Mouse (Mus musculus): ENCODE results near the gene Lmnb2. TPM values are rescaled to one million over a fixed set of nuclear protein-coding genes. Genes with fewer than 3 reads are reported as not detected.

Lmnb2 gene
- polyA plus RNA-seq, 1 experiment from 2014 or later = 63.2 TPM

DNA sequence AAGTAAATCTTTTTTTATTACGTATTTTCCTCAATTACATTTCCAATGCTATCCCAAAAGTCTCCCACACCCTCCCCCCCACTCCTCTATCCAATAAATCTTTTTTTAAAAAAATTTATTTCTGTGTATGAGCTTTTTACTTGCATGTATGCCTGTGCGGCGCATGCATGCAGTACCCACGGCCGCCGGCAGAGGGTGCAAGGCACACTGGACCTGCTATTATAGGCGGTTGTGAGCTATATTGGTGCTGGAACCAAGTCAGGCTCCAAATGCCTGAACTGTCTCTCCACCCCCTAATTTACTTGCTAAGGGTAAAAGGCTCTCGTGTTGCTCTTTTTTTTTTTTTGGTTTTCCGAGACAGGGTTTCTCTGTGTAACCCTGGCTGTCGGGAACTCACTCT, 36.7 kb downstream of the Lmnb2 start:
- Histone ChIP-seq H3K4me1 (no peaks in the 10 kb centered on the region), H3K9ac (no peak overlapping the region), H3K9me3 (no peaks in the 10 kb centered on the region), H3K36me3 (no peaks in the 10 kb centered on the region), H3K27ac (no peak overlapping the region), H3K4me3 (no peak overlapping the region), H3K4me2 (replicated peaks) (no peak overlapping the region), H3K27me3 (no peaks in the 10 kb centered on the region; the same call in 1 of the 2 replicates)
- 29% methylated on average over 10 of the region's 10 CpGs for whole genome bisulfite sequencing
- ATAC-seq (ENCODE audit: low FRiP score, low read depth) = no peak

DNA sequence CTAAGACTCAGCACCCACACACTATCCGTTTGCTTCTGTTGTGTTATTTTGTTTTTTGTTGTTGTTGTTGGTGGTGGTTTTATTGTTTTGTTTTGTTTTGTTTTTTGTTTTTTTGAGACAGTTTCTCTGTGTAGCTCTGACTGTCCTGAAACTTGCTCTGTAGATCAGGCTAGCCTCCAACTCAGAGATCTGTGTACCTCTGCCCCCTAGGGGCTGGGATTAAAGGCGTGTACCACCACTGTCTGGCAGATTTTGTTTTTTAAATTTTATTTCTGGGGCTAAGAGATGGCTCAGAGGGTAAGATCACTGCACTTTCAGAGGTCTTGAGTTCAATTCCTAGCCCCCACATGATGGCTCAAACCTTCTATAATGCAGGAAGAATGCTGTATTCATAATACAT, 37.1 kb downstream of the Lmnb2 start:
- ATAC-seq (ENCODE audit: low FRiP score, low read depth) = no peak
- H3K36me3 ChIP-seq = no peaks in the 10 kb centered on the region
- 70% methylated on average over 2 of the region's 2 CpGs for WGBS
- H3K9me3 ChIP-seq = no peaks in the 10 kb centered on the region
- H3K4me2 ChIP-seq (replicated peaks) = no peak overlapping the region
- H3K27ac ChIP-seq = no peak overlapping the region
- no peaks in the 10 kb centered on the region for H3K4me1 ChIP-seq
- H3K9ac ChIP-seq = no peak overlapping the region
- no peak overlapping the region for H3K4me3 ChIP-seq
- no peaks in the 10 kb centered on the region; the same call in 1 of the 2 replicates for H3K27me3 ChIP-seq

DNA sequence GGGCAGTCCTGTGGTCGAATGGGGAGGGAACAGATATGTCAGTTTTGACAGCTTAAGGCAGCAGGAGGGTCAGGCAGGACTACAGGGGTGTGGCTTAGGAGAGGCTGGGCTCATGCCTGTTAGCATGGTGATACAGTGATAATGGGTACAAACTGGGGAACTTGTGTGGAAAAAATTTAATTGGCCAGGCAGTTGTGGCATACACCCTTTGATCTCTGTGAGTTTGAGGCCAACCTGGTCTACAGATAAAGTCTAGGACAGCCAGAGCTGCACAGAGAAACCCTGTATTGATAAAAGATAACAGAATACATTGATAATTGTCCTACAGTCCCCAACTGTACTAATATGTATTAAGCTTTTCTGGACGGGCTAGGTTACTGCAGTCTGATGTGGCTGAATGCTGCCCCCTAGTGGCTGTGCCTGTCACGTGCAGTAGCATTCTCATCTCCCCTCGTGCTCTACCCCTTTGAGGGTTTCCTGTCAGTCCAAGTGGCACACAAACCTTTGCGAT, 37.9 kb downstream of the Lmnb2 start:
- no peaks in the 10 kb centered on the region for H3K36me3 ChIP-seq
- H3K4me2 ChIP-seq (replicated peaks) = no peak overlapping the region
- H3K27ac ChIP-seq = no peak overlapping the region
- H3K4me3 ChIP-seq = no peak overlapping the region
- no peak overlapping the region for H3K9ac ChIP-seq
- no peaks in the 10 kb centered on the region; the same call in 1 of the 2 replicates for H3K27me3 ChIP-seq
- ATAC-seq (ENCODE audit: low FRiP score, low read depth) = no peak
- H3K9me3 ChIP-seq = no peaks in the 10 kb centered on the region
- WGBS = 17% methylated on average over 5 of the region's 5 CpGs
- no peaks in the 10 kb centered on the region for H3K4me1 ChIP-seq

DNA sequence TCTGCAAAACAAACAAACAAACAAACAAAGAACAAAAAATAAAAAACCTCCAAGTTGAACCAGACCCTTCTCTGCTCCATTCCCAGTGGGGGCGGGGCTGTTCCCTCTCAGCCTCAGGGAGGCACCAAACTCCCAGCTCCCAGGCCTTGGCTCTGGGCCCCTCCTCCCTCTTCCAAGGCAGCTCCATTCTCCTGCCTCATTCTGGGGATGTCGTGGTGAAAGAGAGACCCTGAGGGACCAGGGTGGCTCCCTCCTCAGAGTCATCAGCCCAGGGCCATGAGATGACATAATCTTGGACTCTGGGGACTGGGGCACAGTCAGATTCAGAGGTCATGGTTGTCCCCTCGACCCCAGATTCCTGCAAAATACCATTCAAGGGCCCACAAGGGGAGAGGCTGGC, 41.5 kb downstream of the Lmnb2 start:
- no peak overlapping the region for H3K4me2 ChIP-seq (replicated peaks)
- H3K9ac ChIP-seq = no peak overlapping the region
- H3K36me3 ChIP-seq = no peaks in the 10 kb centered on the region
- H3K27ac ChIP-seq = no peak overlapping the region
- H3K4me3 ChIP-seq = no peak overlapping the region
- no peak for ATAC-seq (ENCODE audit: low FRiP score, low read depth)
- no peaks in the 10 kb centered on the region for H3K4me1 ChIP-seq
- 27% methylated on average over 3 of the region's 3 CpGs for WGBS
- H3K9me3 ChIP-seq = no peaks in the 10 kb centered on the region
- peaks cover 13% of the 10 kb centered on the region for H3K27me3 ChIP-seq

DNA sequence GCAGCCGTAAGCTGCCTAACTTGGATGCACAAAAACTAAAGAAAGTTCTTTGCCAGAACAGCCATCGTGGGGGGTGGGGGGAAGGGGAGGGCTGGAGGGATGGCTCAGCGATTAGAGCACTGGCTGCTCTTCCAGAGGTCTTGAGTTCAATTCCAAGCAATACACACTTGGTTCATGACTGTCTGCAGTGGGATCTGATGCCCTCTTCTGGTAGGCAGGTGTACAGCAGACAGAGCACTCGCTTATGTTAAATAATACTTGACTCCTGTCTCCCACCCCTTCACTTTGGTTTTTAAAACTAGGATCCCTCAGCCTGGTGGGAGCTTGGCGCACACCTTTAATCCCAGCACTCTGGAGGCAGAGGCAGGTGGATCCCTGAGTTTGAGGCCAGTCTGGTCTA, 42.0 kb downstream of the Lmnb2 start:
- no peak overlapping the region for H3K4me3 ChIP-seq
- H3K36me3 ChIP-seq = no peaks in the 10 kb centered on the region
- H3K4me2 ChIP-seq (replicated peaks) = no peak overlapping the region
- H3K4me1 ChIP-seq = no peaks in the 10 kb centered on the region
- peaks cover 16% of the 10 kb centered on the region for H3K27me3 ChIP-seq
- no peaks in the 10 kb centered on the region for H3K9me3 ChIP-seq
- WGBS = 28% methylated on average over 5 of the region's 5 CpGs
- ATAC-seq (ENCODE audit: low FRiP score, low read depth) = no peak
- H3K9ac ChIP-seq = no peak overlapping the region
- no peak overlapping the region for H3K27ac ChIP-seq

DNA sequence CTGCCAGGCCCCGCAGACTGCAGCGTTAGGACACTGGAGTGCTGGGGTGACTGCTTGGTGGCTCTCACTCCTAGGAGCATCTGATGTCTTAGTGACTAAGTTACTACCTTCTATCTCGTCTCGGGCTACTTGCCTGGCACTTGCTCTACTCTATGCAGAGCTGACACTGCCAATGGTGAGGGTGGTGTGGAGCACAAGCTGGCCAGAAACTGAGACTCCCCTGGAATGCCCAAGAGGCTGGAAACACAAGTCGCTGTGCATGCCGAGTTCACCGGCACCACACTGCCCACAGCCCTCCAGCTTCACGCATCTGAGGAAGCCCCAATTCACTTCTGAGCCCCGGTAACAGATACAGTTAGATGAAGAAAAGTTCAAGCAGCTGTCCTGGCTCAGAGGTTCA, 44.0 kb downstream of the Lmnb2 start:
- Histone ChIP-seq H3K4me2 (replicated peaks) (no peak overlapping the region), H3K27ac (no peak overlapping the region), H3K4me3 (no peak overlapping the region), H3K9me3 (no peaks in the 10 kb centered on the region), H3K27me3 (peaks cover 16% of the 10 kb centered on the region), H3K36me3 (no peaks in the 10 kb centered on the region), H3K4me1 (no peaks in the 10 kb centered on the region), H3K9ac (peak overlapping the region; percentile 25)
- 78% methylated on average over 9 of the region's 9 CpGs for WGBS
- ATAC-seq (ENCODE audit: low FRiP score, low read depth) = no peak

DNA sequence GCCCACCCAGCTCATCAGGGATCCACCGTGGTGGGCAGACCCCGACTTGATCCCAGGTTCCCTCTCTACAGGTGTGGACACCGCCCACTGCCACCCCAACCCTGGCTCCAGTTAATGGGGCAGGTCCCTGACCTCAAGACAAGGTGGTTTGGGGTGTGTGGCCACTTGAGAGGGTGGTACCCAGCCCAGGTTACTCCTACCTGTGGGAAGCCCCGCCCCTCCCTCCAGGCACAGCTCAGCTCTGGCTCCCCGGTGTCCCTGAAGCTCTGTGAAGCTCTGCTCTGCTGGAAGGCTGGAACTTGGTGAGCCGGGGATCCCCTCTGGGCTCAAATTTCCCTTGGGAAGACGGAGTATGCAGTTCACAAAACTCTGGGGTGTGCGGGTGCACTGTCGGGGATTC, 46.5 kb downstream of the Lmnb2 start, which contains the start of gene Tmprss9:
Tmprss9 (plus strand) TSS at position 268 of the 400 bp plus-strand sequence.
- Histone ChIP-seq H3K36me3 (peaks cover 21% of the 10 kb centered on the region), H3K27me3 (peaks cover 16% of the 10 kb centered on the region), H3K9ac (no peak within 1 kb of the TSS), H3K27ac (no peak within 1 kb of the TSS), H3K9me3 (no peaks in the 10 kb centered on the region), H3K4me2 (replicated peaks) (no peak within 1 kb of the TSS), H3K4me1 (no peaks in the 10 kb centered on the region), H3K4me3 (no peak within 1 kb of the TSS)
- 29% methylated on average over 9 of the region's 9 CpGs for whole genome bisulfite sequencing
- ATAC-seq (ENCODE audit: low FRiP score, low read depth) = no peak

DNA sequence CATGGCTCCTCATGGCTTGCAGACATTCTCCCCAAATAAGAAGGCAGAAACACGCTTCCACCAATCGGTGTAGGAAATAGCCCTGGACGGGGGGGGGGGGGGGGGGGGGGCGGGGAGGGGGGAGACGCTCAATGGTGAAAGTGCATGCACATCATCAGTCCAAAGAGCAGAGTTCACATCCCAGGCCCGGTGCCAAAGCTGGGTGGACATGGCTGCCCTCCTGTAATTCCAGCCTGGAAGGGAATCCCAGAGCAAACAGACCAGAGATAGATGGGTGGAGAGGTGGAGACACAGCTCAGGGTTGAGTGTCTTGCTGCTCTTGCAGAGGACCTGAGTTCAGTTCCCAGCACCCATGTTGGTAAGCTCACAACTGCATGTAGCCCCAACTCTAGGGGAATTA, 47.1 kb downstream of the Lmnb2 start:
- 82% methylated on average over 3 of the region's 6 CpGs for WGBS
- Histone ChIP-seq H3K36me3 (peaks cover 27% of the 10 kb centered on the region), H3K9me3 (no peaks in the 10 kb centered on the region), H3K27me3 (peaks cover 16% of the 10 kb centered on the region), H3K27ac (no peak overlapping the region), H3K9ac (no peak overlapping the region), H3K4me1 (no peaks in the 10 kb centered on the region), H3K4me3 (no peak overlapping the region), H3K4me2 (replicated peaks) (no peak overlapping the region)
- ATAC-seq (ENCODE audit: low FRiP score, low read depth) = no peak

DNA sequence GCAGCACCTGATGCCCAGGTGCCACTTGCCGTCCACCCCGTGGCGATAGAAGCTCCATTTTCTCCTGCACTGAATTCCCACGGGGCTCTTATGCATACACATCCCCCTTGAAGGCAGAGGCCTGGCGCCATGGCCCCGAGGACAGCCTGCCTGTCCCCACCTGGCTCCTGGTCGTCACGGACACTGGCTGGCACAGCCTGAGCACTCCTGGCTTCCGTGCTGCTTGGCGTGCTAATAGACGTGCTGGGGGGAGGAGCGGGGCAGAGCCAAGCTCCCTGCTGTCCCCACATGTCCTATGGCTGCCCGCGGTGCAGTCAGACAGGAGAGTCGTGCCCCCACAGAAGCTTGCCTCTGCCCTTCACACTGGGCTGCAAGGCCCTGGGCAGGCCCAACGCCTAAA, 53.6 kb downstream of the Lmnb2 start:
- Histone ChIP-seq H3K9me3 (no peaks in the 10 kb centered on the region), H3K27me3 (no peaks in the 10 kb centered on the region), H3K4me3 (no peak overlapping the region), H3K27ac (no peak overlapping the region), H3K9ac (no peak overlapping the region), H3K36me3 (peaks cover 73% of the 10 kb centered on the region), H3K4me2 (replicated peaks) (no peak overlapping the region), H3K4me1 (no peaks in the 10 kb centered on the region)
- WGBS = 87% methylated on average over 16 of the region's 16 CpGs
- no peak for ATAC-seq (ENCODE audit: low FRiP score, low read depth)

DNA sequence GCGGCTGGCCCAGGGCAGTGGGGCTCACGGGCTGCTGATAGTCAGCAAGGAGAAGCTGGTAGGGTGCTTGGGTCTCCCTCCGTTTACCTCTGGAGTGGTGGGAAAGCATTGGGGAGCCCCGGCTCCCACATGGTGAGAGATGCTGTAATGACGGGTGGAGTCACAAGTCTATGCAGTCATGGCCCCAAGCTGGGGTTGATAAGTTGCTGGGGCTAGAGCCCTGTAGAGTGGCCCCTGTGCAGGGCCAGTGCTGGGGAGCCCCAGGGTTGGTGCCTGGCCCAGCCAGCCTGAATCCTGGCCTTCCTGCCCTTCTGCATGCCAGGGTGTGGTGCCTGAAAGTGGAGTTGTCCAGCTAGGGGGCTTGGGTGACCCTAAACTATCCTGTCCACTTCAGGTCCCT, 55.7 kb downstream of the Lmnb2 start:
- Histone ChIP-seq H3K27ac (no peak overlapping the region), H3K4me3 (no peak overlapping the region), H3K4me2 (replicated peaks) (no peak overlapping the region), H3K36me3 (peaks cover 59% of the 10 kb centered on the region), H3K27me3 (no peaks in the 10 kb centered on the region), H3K9ac (peak overlapping the region; percentile 13; the same call in 1 of the 2 replicates), H3K9me3 (no peaks in the 10 kb centered on the region), H3K4me1 (0 out of 2 replicates have a peak, but pooled peaks cover 4% of the 10 kb centered on the region)
- WGBS = 92% methylated on average over 5 of the region's 5 CpGs
- ATAC-seq (ENCODE audit: low FRiP score, low read depth) = no peak

DNA sequence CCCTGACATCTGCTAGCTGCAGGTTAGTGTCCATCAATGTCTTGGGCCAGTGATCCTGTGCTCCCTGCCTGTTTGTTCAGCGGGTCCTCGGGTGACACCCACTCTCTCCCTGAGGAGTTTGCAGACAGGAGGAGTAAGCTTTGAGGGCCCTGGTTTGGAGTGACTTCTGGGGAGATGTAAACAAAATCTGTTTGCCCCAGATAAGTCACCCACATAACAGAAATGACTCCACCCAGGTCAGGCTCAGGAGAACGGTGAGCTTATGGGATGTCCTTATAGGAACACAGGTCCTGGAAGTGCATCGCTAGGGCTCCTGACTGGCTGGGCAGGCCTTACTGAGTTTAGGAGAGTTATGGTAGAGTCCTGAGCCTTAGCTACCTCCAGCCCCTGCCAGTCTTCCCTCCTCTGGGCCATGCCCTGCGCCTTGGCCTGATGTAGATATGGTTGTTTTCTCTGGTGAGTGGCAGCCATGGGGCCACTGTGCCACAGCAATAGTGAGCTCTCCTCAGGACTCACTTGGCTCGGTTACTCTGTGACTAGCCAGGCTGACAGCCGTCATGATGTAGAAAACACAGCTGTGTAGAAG, 59.6 kb downstream of the Lmnb2 start:
- H3K9me3 ChIP-seq = no peaks in the 10 kb centered on the region
- ATAC-seq (ENCODE audit: low FRiP score, low read depth) = no peak
- peaks cover 32% of the 10 kb centered on the region for H3K4me1 ChIP-seq
- H3K4me3 ChIP-seq = no peak overlapping the region
- no peak overlapping the region for H3K4me2 ChIP-seq (replicated peaks)
- no peaks in the 10 kb centered on the region for H3K27me3 ChIP-seq
- H3K9ac ChIP-seq = peak overlapping the region; percentile 32
- WGBS = 86% methylated on average over 7 of the region's 7 CpGs
- peaks cover 23% of the 10 kb centered on the region for H3K36me3 ChIP-seq
- no peak overlapping the region; the same call in 1 of the 2 replicates for H3K27ac ChIP-seq

DNA sequence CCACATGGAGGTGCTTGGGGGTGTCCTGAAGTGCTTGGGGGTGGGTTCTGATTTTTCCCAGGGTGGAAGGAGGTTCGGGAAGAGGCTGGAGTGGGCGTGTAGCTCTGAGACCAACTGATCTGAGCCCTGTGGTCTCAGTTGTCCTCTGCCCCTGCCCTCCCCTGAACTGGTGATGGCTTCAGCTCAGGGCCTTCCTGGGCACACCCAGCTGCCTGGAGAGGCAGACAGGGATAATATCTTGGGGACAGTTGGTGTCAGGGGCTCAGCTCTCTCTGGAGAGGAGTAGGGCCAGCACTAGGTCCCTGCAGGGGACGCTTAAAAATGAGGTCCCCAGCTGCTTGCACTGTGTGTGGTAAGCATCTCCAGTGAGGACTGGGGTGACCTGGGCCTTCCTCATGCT, 60.2 kb downstream of the Lmnb2 start:
- Histone ChIP-seq H3K9me3 (no peaks in the 10 kb centered on the region), H3K27ac (no peak overlapping the region; the same call in 1 of the 2 replicates), H3K9ac (peak overlapping the region; percentile 36; the same call in 1 of the 2 replicates), H3K27me3 (no peaks in the 10 kb centered on the region), H3K4me1 (peaks cover 35% of the 10 kb centered on the region), H3K4me2 (replicated peaks) (no peak overlapping the region), H3K4me3 (no peak overlapping the region), H3K36me3 (peaks cover 22% of the 10 kb centered on the region)
- 52% methylated on average over 3 of the region's 3 CpGs for WGBS
- ATAC-seq (ENCODE audit: low FRiP score, low read depth) = no peak

DNA sequence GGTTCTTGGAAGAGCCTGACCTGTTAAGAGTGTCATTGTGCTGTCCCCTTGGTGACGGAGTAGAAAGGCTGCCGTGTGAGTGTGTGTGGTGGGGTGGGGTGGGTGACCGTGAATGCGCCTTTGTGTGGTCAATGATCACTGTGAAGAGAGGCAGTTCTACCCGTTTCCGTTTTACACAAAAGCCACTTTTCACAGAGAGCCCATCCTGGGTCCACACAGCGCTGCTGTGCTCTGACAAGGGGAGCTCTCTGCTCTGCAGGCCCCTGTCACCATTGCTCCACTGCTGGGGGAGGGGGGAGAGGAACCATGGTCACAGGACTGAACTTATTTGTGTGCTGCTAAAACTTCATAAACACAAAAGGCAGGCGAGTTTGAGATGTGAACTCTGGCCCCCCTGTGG, 60.7 kb downstream of the Lmnb2 start:
- no peak overlapping the region for H3K27ac ChIP-seq
- peaks cover 20% of the 10 kb centered on the region for H3K36me3 ChIP-seq
- H3K4me3 ChIP-seq = no peak overlapping the region
- peaks cover 35% of the 10 kb centered on the region for H3K4me1 ChIP-seq
- no peaks in the 10 kb centered on the region for H3K27me3 ChIP-seq
- peak overlapping the region; percentile 36; the same call in 1 of the 2 replicates for H3K9ac ChIP-seq
- peak overlapping the region; percentile 99; the same call in 1 of the 2 replicates for H3K4me2 ChIP-seq (replicated peaks)
- no peak for ATAC-seq (ENCODE audit: low FRiP score, low read depth)
- 75% methylated on average over 8 of the region's 8 CpGs for whole genome bisulfite sequencing
- no peaks in the 10 kb centered on the region for H3K9me3 ChIP-seq
